Mouse (Mus musculus): ENCODE results near the gene Uqcc3. TPM values are rescaled to one million over a fixed set of nuclear protein-coding genes. Genes with fewer than 3 reads are reported as not detected.
"Not testable (repeated sequence)": the region's sequence is repeated elsewhere in the genome, so short reads cannot be mapped to it uniquely, and the experiment has no call there.

The Uqcc3 gene
- total RNA-seq, 2 experiments from 2014 or later: 53.3 to 53.8 TPM

GRCm38 (mm10) chr19:8897211-8897864 is 16.6 kb upstream of the Uqcc3 start:
- intact Hi-C loops (cut with DNase I): not testable (repeated sequence)
- DNase-seq: peak; percentile 42 to 62

GRCm38 (mm10) chr19:8896231-8896630 is 15.5 kb upstream of the Uqcc3 start:
- intact Hi-C loops (cut with DNase I): not testable (repeated sequence)

GRCm38 (mm10) chr19:8895397-8895960 is 14.8 kb upstream of the Uqcc3 start:
- no peak for DNase-seq
- intact Hi-C loops (cut with DNase I): no loop called here

More at GRCm38 (mm10) chr19:8896231-8896630, 15.5 kb upstream of the Uqcc3 start:
- DNase-seq: not testable (repeated sequence)

- intact Hi-C loops (cut with DNase I): no loop called here
- peak; percentile 85 to 88 for DNase-seq
Observed at GRCm38 (mm10) chr19:8892829-8893766, 12.4 kb upstream of the Uqcc3 start, which contains the start of gene Ints5. Gene Ints5 (plus strand): TSS chr19:8893005.

- DNase-seq: peak; percentile 92 to 94
- intact Hi-C loops (cut with DNase I): loop anchor here (5.0 kb wide), 2 partner anchors 46 to 54 kb away; partner anchors contain the start of gene Mta2
Observed at GRCm38 (mm10) chr19:8888511-8889385, 8.0 kb upstream of the Uqcc3 start, which contains the start of the genes 1810009A15Rik and Gm49416. Gene 1810009A15Rik (plus strand): TSS chr19:8888853. Gene Gm49416 (plus strand): TSS chr19:8888926.

- intact Hi-C loops (cut with DNase I): loop anchor here (5.0 kb wide), 2 partner anchors 46 to 54 kb away; partner anchors contain the start of gene Mta2
- DNase-seq: no peak
Observed at GRCm38 (mm10) chr19:8887585-8888463, 7.1 kb upstream of the Uqcc3 start.

GRCm38 (mm10) chr19:8886916-8887584 is 6.3 kb upstream of the Uqcc3 start:
- DNase-seq: no peak
- intact Hi-C loops (cut with DNase I): loop anchor here (5.0 kb wide), 2 partner anchors 45 to 55 kb away; partner anchors contain the start of gene Mta2

- intact Hi-C loops (cut with DNase I): no loop called here
- DNase-seq: no peak
Observed at GRCm38 (mm10) chr19:8883616-8884015, 2.9 kb upstream of the Uqcc3 start, which contains the start of the genes Lbhd1 and Gm49403. Gene Lbhd1 (plus strand): TSS chr19:8883732. Gene Gm49403 (plus strand): TSS chr19:8883930.

- intact Hi-C loops (cut with DNase I): no loop called here
- DNase-seq: no peak
Observed at GRCm38 (mm10) chr19:8881034-8881392, 290 bp upstream of the Uqcc3 start.

GRCm38 (mm10) chr19:8875031-8875430 is 5.7 kb downstream of the Uqcc3 start:
- no peak for DNase-seq
- intact Hi-C loops (cut with DNase I): no loop called here

GRCm38 (mm10) chr19:8872266-8872840 is 8.4 kb downstream of the Uqcc3 start:
- no peak for DNase-seq
- intact Hi-C loops (cut with DNase I): no loop called here

- intact Hi-C loops (cut with DNase I): no loop called here
- DNase-seq: peak; percentile 93 to 96
Observed at GRCm38 (mm10) chr19:8871267-8872186, 9.2 kb downstream of the Uqcc3 start, which contains the start of gene Ubxn1. Gene Ubxn1 (plus strand): TSS chr19:8871496.

- intact Hi-C loops (cut with DNase I): no loop called here
- peak; percentile 8 to 15 for DNase-seq
Observed at GRCm38 (mm10) chr19:8870838-8871237, 9.9 kb downstream of the Uqcc3 start.

GRCm38 (mm10) chr19:8870381-8870780 is 10.3 kb downstream of the Uqcc3 start:
- intact Hi-C loops (cut with DNase I); DNase-seq: not testable (repeated sequence)

GRCm38 (mm10) chr19:8864265-8864664 is 16.5 kb downstream of the Uqcc3 start:
- no peak for DNase-seq
- intact Hi-C loops (cut with DNase I): no loop called here

- DNase-seq: peak in 1 of 2 experiments; percentile 23
- intact Hi-C loops (cut with DNase I): loop anchor here (5.0 kb wide), 1 partner anchor 118 kb away; no protein-coding TSS in a partner anchor
Observed at GRCm38 (mm10) chr19:8859018-8859417, 21.7 kb downstream of the Uqcc3 start.
